Mouse (Mus musculus): ENCODE data around the gene Ip6k1.

DNA sequence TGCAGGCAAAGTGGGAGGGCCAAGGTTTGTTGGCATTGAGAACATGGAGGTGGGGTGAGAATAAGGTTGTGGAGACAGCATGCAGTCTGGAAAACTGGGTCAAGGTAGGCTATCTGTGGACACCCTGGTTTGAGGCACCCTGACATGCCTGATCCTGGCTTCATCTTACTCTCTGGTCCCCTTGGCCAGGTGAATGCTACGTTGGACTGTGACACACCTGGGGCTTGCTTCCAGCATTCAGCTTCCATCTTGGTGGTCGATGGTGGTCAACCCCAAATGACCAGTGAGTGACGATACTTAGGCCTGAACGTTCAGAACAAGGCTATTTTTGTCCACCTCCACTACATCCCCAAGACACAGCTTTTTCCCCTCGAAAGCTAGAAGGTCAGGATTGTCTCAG, 6.3 kb upstream of the Ip6k1 start, which contains the start of gene Gm20662:
- TF ChIP-seq MAZ (IDR thresholded peaks at IDR 0.05; ENCODE audit: low read depth, low read length), result no peak
- TF ChIP-seq GATA1 (IDR thresholded peaks at IDR 0.05; ENCODE audit: low read depth, low read length), result no peak
- no peak for TF ChIP-seq TAL1 (IDR thresholded peaks at IDR 0.05; ENCODE audit: low read length)
- no peak for TF ChIP-seq CTCF (IDR thresholded peaks at IDR 0.05 in 2 of 3, conservative IDR thresholded peaks at IDR 0.05 in 1 of 3; ENCODE audit: control insufficient read depth in 1 of 3, insufficient read depth in 1 of 3, low read depth in 2 of 3, low read length in 3 of 3, poor library complexity in 1 of 3, severe bottlenecking in 1 of 3)
- no peak for TF ChIP-seq CHD2 (IDR thresholded peaks at IDR 0.05; ENCODE audit: low read length)
- no peak for TF ChIP-seq ZC3H11A (IDR thresholded peaks at IDR 0.05; ENCODE audit: low read depth, low read length)
- TF ChIP-seq POLR2A (IDR thresholded peaks at IDR 0.05; ENCODE audit: control insufficient read depth in 1 of 2, insufficient read depth in 1 of 2, low read depth in 1 of 2, low read length in 2 of 2, poor library complexity in 1 of 2), result no peak
- no peak for TF ChIP-seq POLR2AphosphoS5 (IDR thresholded peaks at IDR 0.05; ENCODE audit: borderline replicate concordance, low read depth, low read length)
- TF ChIP-seq SIN3A (IDR thresholded peaks at IDR 0.05; ENCODE audit: low read length), result no peak
- no peak for TF ChIP-seq ZNF384 (IDR thresholded peaks at IDR 0.05; ENCODE audit: low read depth, low read length)
- TF ChIP-seq EP300 (IDR thresholded peaks at IDR 0.05; ENCODE audit: low read depth in 1 of 2, low read length in 2 of 2), result no peak
- TF ChIP-seq RAD21 (IDR thresholded peaks at IDR 0.05; ENCODE audit: low read depth, low read length), result no peak
- no peak for TF ChIP-seq USF1 (IDR thresholded peaks at IDR 0.05; ENCODE audit: low read depth, low read length)

Data from MEL (cell line).